Mouse (Mus musculus) WW6 (cell line): ENCODE measurements at regions not wholly inside any gene's neighbourhood (a gene's known extent, or its start where the extent isn't known, plus 50 kb on each side); places are given as distances from the start of the nearest gene placed in this dataset.

Source experiments
- DNase-seq: peaks from one replicate; pipeline ENCODE4 v3.0.0-alpha.2; 2013; ENCODE audit warnings: low read depth, low spot score

- no peak for DNase-seq
These were observed 54.0 kb upstream of the Cerkl start for GRCm38 (mm10) chr2:79510485-79511094.

GRCm38 (mm10) chr2:79511108-79511507 is 54.5 kb upstream of the Cerkl start:
- no peak for DNase-seq

GRCm38 (mm10) chr2:79511676-79512323 is 55.2 kb upstream of the Cerkl start:
- no peak for DNase-seq

GRCm38 (mm10) chr2:79512374-79512773 is 55.8 kb upstream of the Cerkl start:
- DNase-seq = no peak

GRCm38 (mm10) chr2:79513726-79514125 is 57.1 kb upstream of the Cerkl start:
- no peak for DNase-seq

- DNase-seq = no peak
These were observed 61.6 kb upstream of the Cerkl start for GRCm38 (mm10) chr2:79518046-79518750.

- no peak for DNase-seq
These were observed 63.3 kb upstream of the Cerkl start for GRCm38 (mm10) chr2:79519799-79520449.

GRCm38 (mm10) chr2:79523441-79523840 is 66.9 kb upstream of the Cerkl start:
- DNase-seq = no peak

- DNase-seq = no peak
These were observed 70.9 kb upstream of the Cerkl start for GRCm38 (mm10) chr2:79527529-79527928.

- no peak for DNase-seq
These were observed 71.9 kb upstream of the Cerkl start for GRCm38 (mm10) chr2:79528347-79528990.

- no peak for DNase-seq
These were observed 72.6 kb upstream of the Cerkl start for GRCm38 (mm10) chr2:79529185-79529584.

- DNase-seq = no peak
These were observed 76.1 kb upstream of the Cerkl start for GRCm38 (mm10) chr2:79532610-79533160.

- DNase-seq = no peak
These were observed 80.7 kb upstream of the Cerkl start for GRCm38 (mm10) chr2:79537126-79537875.

- no peak for DNase-seq
These were observed 83.8 kb upstream of the Cerkl start for GRCm38 (mm10) chr2:79540384-79540783.

- no peak for DNase-seq
These were observed 85.8 kb upstream of the Cerkl start for GRCm38 (mm10) chr2:79542191-79542980.

GRCm38 (mm10) chr2:79543456-79543855 is 86.9 kb upstream of the Cerkl start:
- no peak for DNase-seq

- no peak for DNase-seq
These were observed 87.6 kb upstream of the Cerkl start for GRCm38 (mm10) chr2:79543948-79544792.

GRCm38 (mm10) chr2:79544793-79545260 is 88.2 kb upstream of the Cerkl start:
- DNase-seq = no peak

- DNase-seq = no peak
These were observed 88.9 kb upstream of the Itprid2 start for GRCm38 (mm10) chr2:79546206-79546605.
